Mouse (Mus musculus) cortical plate, adult 2 months (tissue): ENCODE data around the gene Tnnc2.

ENCODE experiments used
- CTCF ChIP-seq: fragments of 200-500 bp; IDR thresholded peaks from 2 replicates; pipeline ENCODE4 v1.5.1; 2011; ENCODE audit warnings: mild to moderate bottlenecking, control low read depth, low read length; ENCODE audit not compliant: insufficient read depth; ENCODE audit errors: extremely low read depth
- POLR2A ChIP-seq: fragments of 200-500 bp; IDR thresholded peaks from 2 replicates; pipeline ENCODE4 v1.6.1; 2011; ENCODE audit warnings: mild to moderate bottlenecking, low read length, control low read depth; ENCODE audit not compliant: insufficient read depth; ENCODE audit errors: extremely low read depth

- peak; percentile 58 for TF ChIP-seq CTCF
- TF ChIP-seq POLR2A: no peak
Measured at GRCm38 (mm10) chr2:164793236-164793635, 13.5 kb upstream of the Tnnc2 start.
